Mouse (Mus musculus): ENCODE measurements at regions not wholly inside any gene's neighbourhood (a gene's known extent, or its start where the extent isn't known, plus 50 kb on each side); places are given as distances from the start of the nearest gene placed in this dataset.

DNA sequence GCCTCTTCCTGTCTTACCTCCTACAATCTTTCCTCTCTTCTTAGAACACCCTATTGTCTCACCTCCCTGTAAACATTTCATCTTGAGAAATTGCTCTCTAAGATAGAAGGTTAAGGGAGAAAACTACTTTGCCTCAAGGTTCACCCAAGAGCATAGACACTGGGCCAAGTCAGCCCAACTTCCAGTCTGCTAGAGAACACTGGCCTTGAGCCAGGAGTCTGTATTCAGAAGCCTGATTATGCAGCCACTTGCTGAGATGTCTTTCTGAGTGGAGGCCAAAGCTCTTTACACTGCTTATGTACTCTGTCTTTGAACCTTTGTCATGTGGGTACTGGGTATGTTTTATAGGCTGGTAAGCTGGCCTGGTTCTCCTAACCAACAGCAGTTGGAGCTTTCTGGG, 62.5 kb upstream of the Hdac4 start:
- TF ChIP-seq POLR2A (IDR thresholded peaks at IDR 0.05; ENCODE audit: low read depth, low read length) = no peak
- no peak for TF ChIP-seq CTCF (conservative IDR thresholded peaks at IDR 0.05; ENCODE audit: insufficient read depth, insufficient read length, low read depth, low read length)
